Mouse (Mus musculus) effector memory CD4-positive, alpha-beta T cell, adult 5 months (primary cell): ENCODE data around the gene Olfr547. TPM values are rescaled to one million over a fixed set of nuclear protein-coding genes. Genes with fewer than 3 reads are reported as not detected.

Experiments
- polyA plus RNA-seq: library from polyadenylated mRNA; unstranded; fragments of 100-300 nt; shearing (Covaris generic); gene quantifications from one replicate; pipeline ENCODE4 v1.2.1, GENCODE M21; 2017

The Olfr547 gene
- polyA plus RNA-seq: not detected

GRCm38 (mm10) chr7:102534449-102534848 is at the start of gene Olfr547:
TSS of gene Olfr547 (plus strand) at chr7:102534749.

DNA sequence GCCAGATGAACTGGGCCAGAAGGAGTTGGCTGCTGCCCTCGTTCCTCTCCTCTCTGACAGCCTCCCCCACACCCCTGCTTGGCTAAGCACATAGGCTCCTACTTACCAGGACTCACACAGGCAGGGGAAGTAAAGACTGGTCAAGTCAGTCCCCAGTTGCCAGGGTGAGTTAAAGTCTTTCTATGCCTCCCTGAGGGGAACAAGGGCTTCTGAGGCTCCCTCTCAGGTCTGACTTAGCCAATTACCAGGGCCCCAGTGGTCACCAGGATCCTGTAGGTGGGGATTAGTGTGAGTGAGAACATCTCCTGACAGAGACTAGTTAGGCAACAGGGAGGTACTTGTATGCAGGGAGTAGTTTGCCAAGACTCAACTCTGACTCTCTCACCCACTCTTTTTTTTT is 46.4 kb upstream of the Olfr547 start, which contains the start of gene Olfr544:
TSS of gene Olfr544 (minus strand) at position 153 of the 400 bp plus-strand sequence.

DNA sequence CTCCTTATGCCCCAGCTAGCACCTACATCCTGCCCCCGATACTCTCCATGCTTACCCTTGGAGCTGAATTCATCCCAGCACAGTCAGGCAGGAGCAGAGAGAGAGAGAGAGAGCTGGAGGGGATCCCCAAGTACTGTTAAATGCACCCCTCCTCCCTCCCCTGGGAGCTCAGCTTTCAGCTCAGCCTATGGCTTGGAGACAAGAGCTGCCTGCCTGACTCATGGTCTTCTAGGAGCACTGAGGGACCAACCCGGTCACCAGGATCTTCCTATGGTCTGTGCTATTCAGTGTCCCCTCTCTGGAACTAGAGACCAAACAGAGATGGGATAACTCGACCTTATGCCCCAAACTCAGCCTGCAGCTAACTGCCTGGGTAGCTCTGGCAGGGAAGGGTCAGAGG is 35.1 kb upstream of the Olfr547 start, which contains the start of gene Olfr545:
TSS of gene Olfr545 (minus strand) at position 101 of the 400 bp plus-strand sequence.

GRCm38 (mm10) chr7:102540596-102540995 is 6.0 kb downstream of the Olfr547 start, which contains the start of gene Olfr548-ps1:
TSS of gene Olfr548-ps1 (plus strand) at chr7:102540896.

DNA sequence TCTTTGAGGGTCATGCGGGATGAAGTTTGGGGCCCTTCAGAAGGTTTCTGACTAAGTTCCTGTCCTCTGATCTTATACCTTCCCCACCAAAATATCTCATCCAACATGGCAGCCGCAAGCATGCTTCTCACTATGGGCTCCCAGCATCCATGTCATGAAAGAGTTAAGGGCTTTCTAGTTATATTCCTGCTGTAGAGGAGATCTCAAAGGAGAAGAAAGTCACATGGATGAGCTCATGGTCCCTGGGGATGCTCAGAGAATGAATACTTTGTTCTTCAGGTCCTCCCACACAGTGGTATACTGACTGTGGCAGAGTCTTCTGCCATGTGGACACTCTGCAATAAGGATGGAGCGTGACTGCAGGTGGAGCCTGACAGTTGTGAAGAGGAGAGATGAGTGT is 15.0 kb downstream of the Olfr547 start, which contains the start of gene Olfr549:
TSS of gene Olfr549 (plus strand) at position 301 of the 400 bp plus-strand sequence.

DNA sequence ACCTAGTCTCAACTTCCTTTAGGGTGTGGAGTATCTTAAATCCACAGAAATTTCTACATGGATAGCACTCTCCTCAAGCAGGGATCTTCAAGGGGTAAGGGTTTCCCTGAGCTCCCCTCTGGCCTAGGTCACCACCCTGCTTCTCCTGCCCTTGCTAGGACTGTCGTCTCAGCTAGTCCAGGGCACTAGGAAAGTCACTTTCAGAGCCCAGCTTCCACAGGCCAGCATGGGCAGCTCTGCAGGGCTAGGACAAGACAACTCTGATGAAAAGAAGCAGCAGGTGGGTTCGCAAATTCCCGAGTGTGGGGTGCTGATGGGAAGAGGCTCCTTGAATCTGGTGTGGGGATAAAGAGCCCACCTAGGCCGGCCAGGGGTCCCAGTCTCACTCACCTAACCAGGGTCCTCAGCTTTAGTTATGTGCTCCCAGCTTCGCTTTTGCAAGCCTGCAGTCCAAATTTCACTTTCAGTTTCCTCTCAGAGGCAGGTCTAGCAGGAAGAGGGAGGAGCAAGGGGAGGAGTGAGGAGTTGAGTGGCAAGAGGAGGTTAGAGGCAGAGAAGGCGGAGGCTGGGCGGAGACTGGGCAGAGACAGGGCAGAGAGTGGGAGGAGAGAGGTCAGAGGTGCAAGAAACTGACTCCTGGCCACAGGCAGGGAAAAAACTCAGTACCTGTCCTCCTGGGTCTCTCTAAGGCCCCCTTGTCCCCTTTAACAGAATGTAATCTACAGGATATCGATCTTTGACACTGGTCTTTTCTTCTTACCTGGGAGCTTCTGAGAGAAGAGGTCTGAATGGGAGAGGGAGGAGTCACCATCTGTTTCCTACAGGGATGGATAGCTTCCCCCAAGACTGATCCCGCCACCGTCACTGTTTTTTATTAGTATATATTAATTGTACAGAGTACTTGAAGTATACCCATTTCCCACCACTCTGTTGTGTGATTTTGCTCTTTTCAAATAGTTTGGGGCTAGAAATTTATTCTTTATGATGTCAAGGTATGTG is 30.7 kb downstream of the Olfr547 start, which contains the start of gene Trim21:
TSS of gene Trim21 (minus strand) at position 488 of the 999 bp plus-strand sequence.

GRCm38 (mm10) chr7:102571142-102571541 is 36.6 kb downstream of the Olfr547 start, which contains the start of gene Olfr550:
TSS of gene Olfr550 (plus strand) at chr7:102571442.

Other genes with a start within 250 kb of the Olfr547 start
- 50.3 TPM for gene Rrm1, start 93.1 kb upstream of the Olfr547 start, polyA plus RNA-seq
- not detected for gene Olfr543, start 53.1 kb upstream of the Olfr547 start, polyA plus RNA-seq
- gene Olfr544, start 46.4 kb upstream of the Olfr547 start, polyA plus RNA-seq: 0.15 TPM
- gene Olfr545, start 35.2 kb upstream of the Olfr547 start, polyA plus RNA-seq: not detected
- not detected for gene Olfr548-ps1, start 6.1 kb downstream of the Olfr547 start, polyA plus RNA-seq
- gene Olfr549, start 15.1 kb downstream of the Olfr547 start, polyA plus RNA-seq: not detected
- 20.7 TPM for gene Trim21, start 30.7 kb downstream of the Olfr547 start, polyA plus RNA-seq
- gene Olfr550, start 36.7 kb downstream of the Olfr547 start, polyA plus RNA-seq: not detected
- gene Olfr551, start 57.1 kb downstream of the Olfr547 start, polyA plus RNA-seq: 0.06 TPM
- not detected for gene Olfr552, start 63.0 kb downstream of the Olfr547 start, polyA plus RNA-seq
- not detected for gene Olfr553, start 83.5 kb downstream of the Olfr547 start, polyA plus RNA-seq
- gene Olfr554, start 103.7 kb downstream of the Olfr547 start, polyA plus RNA-seq: 0.52 TPM
- gene Olfr555, start 124.1 kb downstream of the Olfr547 start, polyA plus RNA-seq: not detected
- not detected for gene Olfr556, start 130.2 kb downstream of the Olfr547 start, polyA plus RNA-seq
- 7.1 TPM for gene Trim68, start 152.6 kb downstream of the Olfr547 start, polyA plus RNA-seq
- not detected for gene Olfr557, start 161.2 kb downstream of the Olfr547 start, polyA plus RNA-seq
- gene Olfr558, start 167.5 kb downstream of the Olfr547 start, polyA plus RNA-seq: not detected
- not detected for gene Olfr33, start 184.3 kb downstream of the Olfr547 start, polyA plus RNA-seq
- not detected for gene Olfr559, start 192.7 kb downstream of the Olfr547 start, polyA plus RNA-seq
- gene Olfr560, start 224.6 kb downstream of the Olfr547 start, polyA plus RNA-seq: not detected
- gene Olfr78, start 224.7 kb downstream of the Olfr547 start, polyA plus RNA-seq: not detected
- gene Olfr561, start 236.5 kb downstream of the Olfr547 start, polyA plus RNA-seq: not detected